14 mouse cellular contexts compared by ENCODE assay signal in the genomic region with DNA sequence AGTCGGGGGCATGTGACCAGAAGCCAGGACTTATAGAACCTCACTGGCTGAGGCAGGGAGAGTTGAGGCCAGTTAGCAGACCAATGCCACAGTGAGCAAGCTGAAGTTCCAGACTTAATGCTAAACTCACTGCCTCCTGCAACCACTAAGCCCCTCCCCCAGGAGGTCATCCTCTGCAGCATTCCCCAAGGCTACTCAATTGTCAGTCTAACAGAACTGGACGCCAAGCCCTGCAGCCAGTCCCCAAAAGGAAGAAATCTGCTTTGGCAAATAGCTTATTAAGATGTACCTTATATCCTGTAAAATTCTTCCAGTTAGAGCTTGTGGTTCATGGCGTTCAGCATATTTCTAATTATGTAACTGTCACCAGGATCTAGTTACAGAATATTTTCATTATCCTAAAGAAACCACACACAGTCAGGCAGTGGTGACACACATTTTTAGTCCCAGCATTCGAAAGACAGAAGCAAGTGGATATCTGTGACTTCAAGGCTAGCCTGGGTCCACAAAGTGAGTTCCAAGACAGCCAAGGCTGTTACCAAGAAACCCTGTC. TPM values are rescaled to one million over a fixed set of nuclear protein-coding genes. Genes with fewer than 3 reads are reported as not detected.
DNase-seq lines count a peak whose midpoint lies in the region; ATAC-seq and TF ChIP-seq lines count a peak whose summit lies in the region.
"Had no signal": no experiment of that assay in that cellular context is flagged by ENCODE, and none has a peak within 500 bp of the region (broad histone marks: within the 10 kb centered on the region; RNA-seq: fewer than 3 reads in every experiment).

No protein-coding gene starts in this region.

- no peak for DNase-seq in heart, postnatal 0 days (ENCODE audit: low spot score)
- no peak for DNase-seq in heart, postnatal 4 days
- DNase-seq in Muller cell, postnatal 12 days (ENCODE audit: inconsistent ontology term): peak; percentile 73
- DNase-seq in adrenal gland, postnatal 36 days: peak; percentile 59 to 76
- DNase-seq: cerebellum, adult 9-11 months; kidney, adult 2 months; right cerebral cortex, postnatal 14 days had no signal

- H3K9ac ChIP-seq in heart, postnatal 0 days (replicated peaks; ENCODE audit: low read depth, low read length): no peak overlapping the region
- H3K9ac ChIP-seq in midbrain, embryonic 12.5 days (replicated peaks): no peak overlapping the region
- H3K9ac ChIP-seq: heart, embryonic 13.5 days had no signal

- peaks cover 9% of the 10 kb centered on the region; the same call in 1 of the 2 replicates for H3K4me1 ChIP-seq in heart, postnatal 0 days (ENCODE audit: control insufficient read depth, insufficient read depth)
- H3K4me1 ChIP-seq in midbrain, embryonic 12.5 days: peaks cover 33% of the 10 kb centered on the region

- no peak for ATAC-seq in heart, postnatal 0 days (ENCODE audit: insufficient read depth, low read depth)
- no peak for ATAC-seq in midbrain, embryonic 12.5 days (ENCODE audit: low FRiP score, low read depth)
- ATAC-seq in inflammation-experienced regulatory T-cells, adult 6 months: no peak
- no peak for ATAC-seq in erythroblast, adult 5-6 weeks (replicated peaks; ENCODE audit: low FRiP score, poor library complexity, severe bottlenecking)
- ATAC-seq: activated CD4-positive, CD25-positive, alpha-beta regulatory T cell, adult 4 months had no signal

- H3K36me3 ChIP-seq in heart, postnatal 0 days (replicated peaks; ENCODE audit: control insufficient read depth, insufficient read depth, low read length): no peaks in the 10 kb centered on the region
- no peaks in the 10 kb centered on the region for H3K36me3 ChIP-seq in midbrain, embryonic 12.5 days
- H3K36me3 ChIP-seq: heart, embryonic 13.5 days had no signal

- no peaks in the 10 kb centered on the region for H3K27me3 ChIP-seq in heart, postnatal 0 days (ENCODE audit: control insufficient read depth, insufficient read depth, low read length)
- H3K27me3 ChIP-seq in midbrain, embryonic 12.5 days: no peaks in the 10 kb centered on the region

- H3K27ac ChIP-seq in heart, postnatal 0 days (ENCODE audit: low read depth): peak overlapping the region; percentile 19; the same call in 1 of the 2 replicates
- peak overlapping the region; percentile 52; the same call in 1 of the 2 replicates for H3K27ac ChIP-seq in midbrain, embryonic 12.5 days (replicated peaks)
- H3K27ac ChIP-seq: heart, embryonic 13.5 days had no signal

- no peak for TF ChIP-seq EP300 in heart, postnatal 0 days (IDR thresholded peaks at IDR 0.05; ENCODE audit: low read depth)

- WGBS in heart, postnatal 0 days: 60% methylated on average over 4 of the region's 4 CpGs
- 47% methylated on average over 4 of the region's 4 CpGs for WGBS in midbrain, embryonic 12.5 days

- no peak for TF ChIP-seq CTCF in heart, postnatal 0 days (IDR thresholded peaks at IDR 0.05; ENCODE audit: low read depth)

- H3K9me3 ChIP-seq in heart, postnatal 0 days (replicated peaks; ENCODE audit: control insufficient read depth, low read length): no peaks in the 10 kb centered on the region
- no peaks in the 10 kb centered on the region for H3K9me3 ChIP-seq in midbrain, embryonic 12.5 days
- H3K9me3 ChIP-seq: heart, embryonic 13.5 days; megakaryocyte, embryonic 14.5 days had no signal

- no peak overlapping the region for H3K4me2 ChIP-seq in heart, postnatal 0 days (ENCODE audit: low read depth, low read length)
- H3K4me2 ChIP-seq in midbrain, embryonic 12.5 days (replicated peaks): no peak overlapping the region

- no peak overlapping the region for H3K4me3 ChIP-seq in heart, postnatal 0 days (ENCODE audit: low read depth, low read length)
- no peak overlapping the region for H3K4me3 ChIP-seq in midbrain, embryonic 12.5 days
- H3K4me3 ChIP-seq: heart, embryonic 13.5 days; megakaryocyte, embryonic 14.5 days had no signal

RNA-seq across cellular contexts. Expression of a gene that starts 35.2 kb away (rescaled TPM):
- total RNA-seq in heart, postnatal 0 days (2014; rRNA removed; ENCODE audit: low replicate concordance): 0.04 and 0.89 TPM in 2 replicates
- 0.16 and 0.19 TPM in 2 replicates for polyA plus RNA-seq in heart, postnatal 0 days (2015; fragmentation: Nextera tagmentation; extraction: Ambion mirVana)
- 1 to 10 TPM; 1.5 to 2.5 TPM for total RNA-seq in heart, postnatal 4 days (2021)
- under 1 TPM; 0.36 to 0.60 TPM for total RNA-seq in adrenal gland, postnatal 36 days (2021)
- polyA plus RNA-seq in midbrain, embryonic 12.5 days (2016; fragmentation: Nextera tagmentation; extraction: Ambion mirVana): 1.9 and 2.5 TPM in 2 replicates
- 1 to 10 TPM; 1.5 to 5.6 (median 4.6) TPM for polyA plus RNA-seq in inflammation-experienced regulatory T-cells, adult 6 months (2017; shearing (Covaris generic))
- total RNA-seq in erythroblast, adult 5-6 weeks (2015; ENCODE audit: low replicate concordance): not detected in 2 replicates
- total RNA-seq in erythroblast, adult 5-6 weeks (2017; ENCODE audit: low replicate concordance): 0.42 and 0.68 TPM in 2 replicates

RNA-seq across cellular contexts. Expression of a gene that starts 35.4 kb away (rescaled TPM):
- not detected in 2 replicates for total RNA-seq in heart, postnatal 0 days (2014; rRNA removed; ENCODE audit: low replicate concordance)
- polyA plus RNA-seq in heart, postnatal 0 days (2015; fragmentation: Nextera tagmentation; extraction: Ambion mirVana): not detected in 2 replicates
- total RNA-seq in heart, postnatal 4 days (2021): not detected
- not detected for total RNA-seq in adrenal gland, postnatal 36 days (2021)
- polyA plus RNA-seq in midbrain, embryonic 12.5 days (2016; fragmentation: Nextera tagmentation; extraction: Ambion mirVana): not detected in 2 replicates
- not detected for polyA plus RNA-seq in inflammation-experienced regulatory T-cells, adult 6 months (2017; shearing (Covaris generic))
- not detected in 2 replicates for total RNA-seq in erythroblast, adult 5-6 weeks (2015; ENCODE audit: low replicate concordance)
- total RNA-seq in erythroblast, adult 5-6 weeks (2017; ENCODE audit: low replicate concordance): not detected in 2 replicates
- polyA plus RNA-seq: activated CD4-positive, CD25-positive, alpha-beta regulatory T cell, adult 4 months; heart, embryonic 13.5 days; liver, embryonic 16.5 days had no signal

Comparison
In these comparisons a context has a peak if more than half of its experiments do, and no peak if none do; other contexts are left out.
1. DNase-seq: peak in Muller cell, postnatal 12 days (single experiment) and adrenal gland, postnatal 36 days (2 of 2); none in heart, postnatal 0 days (single experiment) and heart, postnatal 4 days (single experiment).